Mouse (Mus musculus): ENCODE results near the gene Osm. TPM values are rescaled to one million over a fixed set of nuclear protein-coding genes. Genes with fewer than 3 reads are reported as not detected.

Osm gene
- total RNA-seq, 1 experiment: 0.98 TPM

GRCm38 (mm10) chr11:4196636-4197035 lies 39.6 kb upstream of the Osm start:
- no peaks in the 10 kb centered on the region for H3K36me3 ChIP-seq (ENCODE audit: control insufficient read depth, insufficient read depth, low read length, poor library complexity, severe bottlenecking)
- TF ChIP-seq HCFC1 (IDR thresholded peaks at IDR 0.05; ENCODE audit: borderline replicate concordance, insufficient read depth, low read length): no peak
- TF ChIP-seq MAFK (IDR thresholded peaks at IDR 0.05; ENCODE audit: insufficient read depth, low read depth, low read length): peak; percentile 56
- TF ChIP-seq ZC3H11A (IDR thresholded peaks at IDR 0.05; ENCODE audit: borderline replicate concordance, low read depth, low read length): no peak
- no peak for TF ChIP-seq ZNF384 (IDR thresholded peaks at IDR 0.05; ENCODE audit: low read depth, low read length)
- TF ChIP-seq CHD2 (IDR thresholded peaks at IDR 0.05; ENCODE audit: low read depth, low read length): no peak
- no peak overlapping the region for H3K4me3 ChIP-seq (ENCODE audit: insufficient read depth in 1 of 2, low read depth in 1 of 2, low read length in 2 of 2, poor library complexity in 1 of 2, severe bottlenecking in 1 of 2)
- H3K9me3 ChIP-seq (ENCODE audit: control insufficient read depth, insufficient read depth, low read depth, low read length): no peaks in the 10 kb centered on the region
- H3K4me1 ChIP-seq (ENCODE audit: control insufficient read depth in 2 of 2, insufficient read depth in 2 of 2, low read length in 2 of 2, poor library complexity in 1 of 2): peaks cover 2 to 3% of the 10 kb centered on the region in 2 experiments; a peak in 2 of 4 replicates
- in situ Hi-C loops (cut with MboI; ENCODE audit: low sequenced_read_pairs in 2 of 2, unreplicated experiment in 2 of 2): no loop called here
- no peak overlapping the region for H3K27ac ChIP-seq (ENCODE audit: insufficient read depth, low read depth, low read length, poor library complexity, severe bottlenecking)
- no peak for DNase-seq (ENCODE audit: low read depth, low spot score)
- H3K9ac ChIP-seq (ENCODE audit: insufficient read depth, low read depth, low read length, poor library complexity, severe bottlenecking): no peak overlapping the region

- no peak for DNase-seq (ENCODE audit: low read depth, low spot score)
- in situ Hi-C loops (cut with MboI; ENCODE audit: low sequenced_read_pairs in 2 of 2, unreplicated experiment in 2 of 2): no loop called here
- Histone ChIP-seq H3K4me3 (ENCODE audit: insufficient read depth in 1 of 2, low read depth in 1 of 2, low read length in 2 of 2, poor library complexity in 1 of 2, severe bottlenecking in 1 of 2) (no peak overlapping the region), H3K9ac (ENCODE audit: insufficient read depth, low read depth, low read length, poor library complexity, severe bottlenecking) (no peak overlapping the region), H3K9me3 (ENCODE audit: control insufficient read depth, insufficient read depth, low read depth, low read length) (no peaks in the 10 kb centered on the region), H3K4me1 (ENCODE audit: control insufficient read depth in 2 of 2, insufficient read depth in 2 of 2, low read length in 2 of 2, poor library complexity in 1 of 2) (peaks cover 2 to 3% of the 10 kb centered on the region in 2 experiments; a peak in 2 of 4 replicates), H3K36me3 (ENCODE audit: control insufficient read depth, insufficient read depth, low read length, poor library complexity, severe bottlenecking) (no peaks in the 10 kb centered on the region), H3K27ac (ENCODE audit: insufficient read depth, low read depth, low read length, poor library complexity, severe bottlenecking) (no peak overlapping the region)
- TF ChIP-seq MAFK (IDR thresholded peaks at IDR 0.05; ENCODE audit: insufficient read depth, low read depth, low read length): no peak
- TF ChIP-seq HCFC1 (IDR thresholded peaks at IDR 0.05; ENCODE audit: borderline replicate concordance, insufficient read depth, low read length): no peak
These were observed 38.5 kb upstream of the Osm start for GRCm38 (mm10) chr11:4197691-4198090.

- Histone ChIP-seq H3K9ac (ENCODE audit: insufficient read depth, low read depth, low read length, poor library complexity, severe bottlenecking) (no peak overlapping the region), H3K4me3 (ENCODE audit: insufficient read depth in 1 of 2, low read depth in 1 of 2, low read length in 2 of 2, poor library complexity in 1 of 2, severe bottlenecking in 1 of 2) (no peak overlapping the region), H3K27ac (ENCODE audit: insufficient read depth, low read depth, low read length, poor library complexity, severe bottlenecking) (no peak overlapping the region), H3K4me1 (ENCODE audit: control insufficient read depth in 2 of 2, insufficient read depth in 2 of 2, low read length in 2 of 2, poor library complexity in 1 of 2) (0 out of 4 replicates have a peak, but pooled peaks cover 0 to under 1% of the 10 kb centered on the region in 2 experiments), H3K36me3 (ENCODE audit: control insufficient read depth, insufficient read depth, low read length, poor library complexity, severe bottlenecking) (peaks cover 10% of the 10 kb centered on the region; the same call in 1 of the 2 replicates), H3K9me3 (ENCODE audit: control insufficient read depth, insufficient read depth, low read depth, low read length) (no peaks in the 10 kb centered on the region)
- in situ Hi-C loops (cut with MboI; ENCODE audit: low sequenced_read_pairs in 2 of 2, unreplicated experiment in 2 of 2): no loop called here
- no peak for TF ChIP-seq ZC3H11A (IDR thresholded peaks at IDR 0.05; ENCODE audit: borderline replicate concordance, low read depth, low read length)
- no peak for DNase-seq (ENCODE audit: low read depth, low spot score)
These were observed 34.1 kb upstream of the Osm start for GRCm38 (mm10) chr11:4201981-4202700.

- Histone ChIP-seq H3K36me3 (ENCODE audit: control insufficient read depth, insufficient read depth, low read length, poor library complexity, severe bottlenecking) (peaks cover 13% of the 10 kb centered on the region; the same call in 1 of the 2 replicates), H3K9me3 (ENCODE audit: control insufficient read depth, insufficient read depth, low read depth, low read length) (no peaks in the 10 kb centered on the region), H3K4me3 (ENCODE audit: insufficient read depth in 1 of 2, low read depth in 1 of 2, low read length in 2 of 2, poor library complexity in 1 of 2, severe bottlenecking in 1 of 2) (no peak overlapping the region), H3K9ac (ENCODE audit: insufficient read depth, low read depth, low read length, poor library complexity, severe bottlenecking) (no peak overlapping the region), H3K4me1 (ENCODE audit: control insufficient read depth in 2 of 2, insufficient read depth in 2 of 2, low read length in 2 of 2, poor library complexity in 1 of 2) (no peaks in the 10 kb centered on the region), H3K27ac (ENCODE audit: insufficient read depth, low read depth, low read length, poor library complexity, severe bottlenecking) (no peak overlapping the region)
- DNase-seq (ENCODE audit: low read depth, low spot score): no peak
- in situ Hi-C loops (cut with MboI; ENCODE audit: low sequenced_read_pairs in 2 of 2, unreplicated experiment in 2 of 2): no loop called here
- TF ChIP-seq ZNF384 (IDR thresholded peaks at IDR 0.05; ENCODE audit: low read depth, low read length): no peak
- TF ChIP-seq CHD2 (IDR thresholded peaks at IDR 0.05; ENCODE audit: low read depth, low read length): no peak
These were observed 33.1 kb upstream of the Osm start for GRCm38 (mm10) chr11:4202995-4203704.

GRCm38 (mm10) chr11:4203705-4204074 lies 32.5 kb upstream of the Osm start:
- in situ Hi-C loops (cut with MboI; ENCODE audit: low sequenced_read_pairs in 2 of 2, unreplicated experiment in 2 of 2): no loop called here
- no peak overlapping the region for H3K4me3 ChIP-seq (ENCODE audit: insufficient read depth in 1 of 2, low read depth in 1 of 2, low read length in 2 of 2, poor library complexity in 1 of 2, severe bottlenecking in 1 of 2)
- peaks cover 14% of the 10 kb centered on the region; the same call in 1 of the 2 replicates for H3K36me3 ChIP-seq (ENCODE audit: control insufficient read depth, insufficient read depth, low read length, poor library complexity, severe bottlenecking)
- H3K4me1 ChIP-seq (ENCODE audit: control insufficient read depth in 2 of 2, insufficient read depth in 2 of 2, low read length in 2 of 2, poor library complexity in 1 of 2): no peaks in the 10 kb centered on the region
- H3K9me3 ChIP-seq (ENCODE audit: control insufficient read depth, insufficient read depth, low read depth, low read length): no peaks in the 10 kb centered on the region
- no peak overlapping the region for H3K9ac ChIP-seq (ENCODE audit: insufficient read depth, low read depth, low read length, poor library complexity, severe bottlenecking)
- no peak for TF ChIP-seq HCFC1 (IDR thresholded peaks at IDR 0.05; ENCODE audit: borderline replicate concordance, insufficient read depth, low read length)
- TF ChIP-seq CHD2 (IDR thresholded peaks at IDR 0.05; ENCODE audit: low read depth, low read length): no peak
- TF ChIP-seq ZNF384 (IDR thresholded peaks at IDR 0.05; ENCODE audit: low read depth, low read length): no peak
- no peak for TF ChIP-seq MAFK (IDR thresholded peaks at IDR 0.05; ENCODE audit: insufficient read depth, low read depth, low read length)
- no peak for TF ChIP-seq ZC3H11A (IDR thresholded peaks at IDR 0.05; ENCODE audit: borderline replicate concordance, low read depth, low read length)
- DNase-seq (ENCODE audit: low read depth, low spot score): no peak
- H3K27ac ChIP-seq (ENCODE audit: insufficient read depth, low read depth, low read length, poor library complexity, severe bottlenecking): no peak overlapping the region
